Mouse (Mus musculus) frontal cortex, postnatal 10 days (tissue): ENCODE data around the gene Kcnab3.

ENCODE experiments used
- DNase-seq, 2 experiments: peaks; one replicate each; pipeline ENCODE4 v3.0.0; 2022; ENCODE audit warnings: low spot score in 2 of 2, mixed read lengths in 1 of 2

The Kcnab3 gene

DNA sequence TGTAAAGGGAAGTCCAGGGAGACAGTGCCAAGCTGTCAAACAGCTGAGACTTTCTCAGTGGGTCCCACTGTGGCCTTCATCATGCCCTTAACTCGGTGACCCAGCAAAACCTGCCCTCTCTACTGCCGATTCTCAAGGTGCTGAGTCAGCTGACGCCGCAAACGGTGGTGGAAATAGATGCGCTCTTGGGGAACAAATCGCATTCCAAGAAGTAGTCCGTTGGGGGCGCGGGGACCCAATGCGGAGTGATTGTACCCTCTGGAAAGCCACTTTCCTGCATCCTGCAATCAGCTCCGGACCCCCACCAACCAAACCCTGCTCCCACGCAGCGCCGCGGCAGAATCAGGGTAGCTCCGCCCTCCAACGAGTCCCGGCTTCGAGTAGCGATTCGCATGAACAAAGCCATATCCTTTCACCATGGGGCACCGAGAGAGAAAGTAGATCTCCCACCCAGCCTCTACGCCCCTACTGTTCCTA lies 5.9 kb downstream of the Kcnab3 start:
- peak; percentile 81 to 82 for DNase-seq

DNA sequence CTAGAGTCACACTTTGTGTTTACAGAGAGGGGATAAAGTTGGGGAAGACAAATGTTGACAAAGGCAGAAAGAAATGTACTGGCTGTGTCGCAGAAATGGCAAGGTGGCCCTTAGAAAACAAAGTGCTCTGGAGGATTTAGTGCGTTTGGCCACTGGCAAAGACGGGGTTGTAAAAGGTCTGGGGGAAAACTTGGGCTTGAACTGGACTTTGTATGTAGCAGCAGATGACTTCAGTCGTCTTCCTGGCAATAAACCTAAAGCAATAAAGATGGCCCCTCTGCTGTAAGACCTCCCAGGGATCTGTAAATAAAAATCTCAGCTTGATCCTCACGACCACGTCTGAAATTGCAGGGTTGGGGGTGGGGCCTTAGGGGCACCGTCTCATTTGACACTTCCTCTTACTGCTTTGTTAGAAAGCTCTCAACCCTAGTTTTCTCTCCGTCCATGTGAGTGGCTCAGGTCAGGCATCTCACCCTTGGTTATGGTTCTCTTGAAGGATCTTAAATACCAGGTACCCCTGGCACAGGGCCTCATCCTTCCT lies 6.7 kb downstream of the Kcnab3 start:
- no peak for DNase-seq

DNA sequence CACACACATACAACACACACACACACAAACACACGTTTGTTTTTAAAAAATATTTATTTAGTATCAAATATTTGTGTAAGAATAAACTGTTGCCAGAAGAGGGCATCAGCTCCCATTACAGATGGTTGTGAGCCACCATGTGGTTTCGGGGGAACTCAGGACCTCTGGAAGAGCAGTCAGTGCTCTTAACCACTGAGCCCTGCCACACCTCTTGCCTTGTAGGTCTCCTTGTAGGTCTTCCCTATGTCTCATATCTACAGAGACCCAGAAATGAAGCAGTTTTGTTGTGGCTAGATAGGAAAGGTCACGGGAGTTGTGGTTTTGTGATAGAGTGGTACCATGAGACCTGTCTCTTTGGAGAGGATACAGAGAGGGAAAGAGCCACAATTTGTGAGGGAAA lies 7.9 kb downstream of the Kcnab3 start:
- no peak for DNase-seq

DNA sequence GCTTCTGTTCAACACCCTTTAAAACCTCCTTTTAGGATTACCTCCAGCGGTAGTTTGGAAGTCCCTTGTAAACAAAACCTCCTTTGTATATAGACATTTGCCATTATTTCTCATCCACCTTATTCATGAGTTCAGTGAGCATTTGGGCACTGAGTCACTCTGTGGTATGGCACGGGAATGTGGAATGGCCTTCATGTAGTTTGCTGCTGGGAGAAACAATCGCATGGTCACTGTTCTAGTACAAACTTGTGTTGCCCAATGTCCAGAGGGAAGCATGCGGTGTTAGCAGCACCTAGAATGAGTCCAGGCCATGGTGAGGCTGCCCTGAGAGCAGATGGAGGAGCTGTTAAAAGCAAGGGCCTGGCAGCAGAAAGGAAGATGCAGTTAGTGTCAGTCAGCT lies 8.7 kb downstream of the Kcnab3 start:
- DNase-seq = no peak

DNA sequence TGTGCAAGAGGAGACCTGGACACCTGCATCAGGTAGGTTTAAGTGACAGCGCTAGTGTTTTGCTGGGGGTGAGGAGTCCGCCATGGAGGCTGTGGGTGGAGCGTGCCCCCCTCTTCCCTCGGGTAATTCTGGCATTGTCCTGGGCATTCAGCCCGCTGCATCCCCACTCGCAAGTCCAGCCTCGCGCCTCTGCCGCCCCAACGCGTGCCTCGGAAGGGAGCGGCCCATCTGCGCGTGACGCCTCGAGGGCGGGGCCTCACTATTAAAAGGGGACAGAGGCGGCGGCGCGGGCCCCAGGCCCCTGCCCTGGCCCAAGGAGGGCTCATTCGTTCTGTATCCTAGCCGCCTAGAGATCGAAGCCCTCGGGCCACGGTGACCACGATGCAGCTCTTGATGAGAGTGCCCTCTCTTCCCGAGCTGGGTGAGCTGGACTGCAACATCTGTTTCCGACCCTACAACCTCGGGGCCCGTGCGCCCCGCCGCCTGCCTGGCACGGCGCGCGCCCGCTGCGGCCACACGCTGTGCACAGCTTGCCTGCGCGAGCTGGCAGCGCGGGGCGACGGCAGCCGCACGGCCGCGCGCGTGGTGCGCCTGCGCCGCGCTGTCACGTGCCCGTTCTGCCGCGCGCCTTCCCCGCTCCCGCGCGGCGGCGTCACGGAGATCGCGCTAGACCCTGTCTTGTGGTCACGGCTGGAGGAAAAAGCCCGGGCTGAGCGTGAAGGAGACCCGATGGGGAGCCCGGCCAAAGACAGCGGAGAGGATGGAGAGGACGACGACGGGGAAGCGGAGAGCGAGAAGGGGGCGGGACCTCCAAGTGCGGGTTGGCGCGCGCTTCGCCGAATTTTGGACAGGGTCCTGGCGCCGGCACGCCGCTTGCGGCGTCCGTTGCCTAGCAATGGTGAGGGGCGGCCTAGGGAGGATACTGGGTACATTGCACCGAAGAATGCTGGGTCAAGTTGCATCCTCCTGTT lies 14.4 kb downstream of the Kcnab3 start, which contains the start of gene Rnf227:
Gene Rnf227, plus strand, starts transcription at position 301 of the 971 bp plus-strand sequence.
- DNase-seq = peak; percentile 72 to 78

DNA sequence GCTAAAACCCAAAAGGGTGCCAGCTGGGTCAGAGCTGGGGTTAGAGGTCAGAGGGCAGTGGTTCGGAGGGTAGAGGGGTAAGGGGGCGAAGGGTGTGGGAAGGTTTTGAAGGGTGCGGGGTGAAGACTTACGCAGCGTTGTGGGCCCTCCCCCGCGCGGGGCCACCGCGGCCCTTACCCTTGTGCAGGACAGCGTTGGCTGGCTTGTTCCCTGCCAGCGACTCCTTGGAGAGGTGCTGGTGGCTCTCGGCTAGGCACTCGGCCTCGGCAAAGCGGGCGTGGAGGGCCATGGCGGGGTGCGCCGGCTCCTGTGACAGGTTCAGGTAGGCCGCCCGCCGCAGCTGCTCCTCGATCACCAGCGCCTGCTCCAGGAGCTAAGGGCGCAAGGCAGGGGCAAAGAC lies 20.4 kb downstream of the Kcnab3 start:
- no peak for DNase-seq

DNA sequence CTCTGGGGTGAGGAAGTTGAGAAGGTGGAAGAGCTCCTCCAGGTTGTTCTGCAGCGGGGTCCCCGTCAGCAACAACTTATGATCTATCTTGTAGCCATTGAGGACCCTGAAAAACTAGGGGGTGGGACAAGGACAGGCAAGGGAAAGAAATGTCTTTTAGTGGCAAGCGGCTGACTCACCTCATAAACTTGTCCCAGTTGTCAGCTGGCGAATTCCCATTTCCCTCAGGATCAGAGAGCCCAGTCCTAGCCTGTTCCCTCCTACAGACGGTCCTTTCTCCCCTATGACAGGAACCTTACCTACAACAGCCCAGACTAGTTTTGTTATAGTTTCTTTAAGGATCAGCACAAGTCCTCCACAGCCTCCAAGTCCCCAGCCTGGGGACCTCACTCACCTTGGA lies 30.5 kb downstream of the Kcnab3 start:
- DNase-seq = no peak

DNA sequence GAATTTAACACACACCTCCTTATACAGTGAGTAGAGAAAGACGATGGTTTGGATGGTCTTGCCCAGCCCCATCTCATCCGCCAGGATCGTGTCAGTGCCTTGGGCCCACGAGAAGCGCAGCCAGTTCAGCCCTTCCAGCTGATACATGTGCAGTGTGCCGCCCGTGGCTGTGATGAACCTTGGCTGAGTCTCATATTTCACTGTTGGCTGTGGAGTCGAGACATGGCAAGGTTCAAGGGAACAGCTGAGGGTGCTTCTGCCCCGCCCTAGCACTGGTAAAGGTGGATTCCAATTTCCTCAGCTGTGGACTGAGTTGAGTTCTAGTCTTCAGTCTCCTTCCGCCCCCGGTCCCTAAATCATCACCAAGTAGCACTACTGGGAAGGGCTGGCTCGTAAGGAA lies 31.6 kb downstream of the Kcnab3 start:
- no peak for DNase-seq

DNA sequence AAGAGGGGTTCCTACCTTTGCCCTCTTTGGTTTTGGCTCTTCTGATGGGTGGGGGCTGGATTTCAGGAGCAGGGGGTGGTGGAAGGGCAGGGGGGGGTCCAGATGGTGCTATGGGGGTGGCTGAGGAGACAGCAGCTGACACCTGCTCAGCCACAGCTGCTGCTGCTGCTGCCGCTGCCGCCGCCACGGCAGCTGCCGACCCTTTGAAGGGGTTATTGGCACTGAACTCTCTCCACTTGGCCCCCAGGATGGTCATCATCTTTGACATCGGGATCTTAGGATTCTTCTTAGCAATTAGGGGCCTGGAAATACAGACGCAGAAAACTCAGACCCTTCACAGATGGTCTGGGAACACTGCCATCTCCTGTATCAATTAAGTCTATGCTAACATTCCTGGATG lies 36.0 kb downstream of the Kcnab3 start:
- DNase-seq = no peak

DNA sequence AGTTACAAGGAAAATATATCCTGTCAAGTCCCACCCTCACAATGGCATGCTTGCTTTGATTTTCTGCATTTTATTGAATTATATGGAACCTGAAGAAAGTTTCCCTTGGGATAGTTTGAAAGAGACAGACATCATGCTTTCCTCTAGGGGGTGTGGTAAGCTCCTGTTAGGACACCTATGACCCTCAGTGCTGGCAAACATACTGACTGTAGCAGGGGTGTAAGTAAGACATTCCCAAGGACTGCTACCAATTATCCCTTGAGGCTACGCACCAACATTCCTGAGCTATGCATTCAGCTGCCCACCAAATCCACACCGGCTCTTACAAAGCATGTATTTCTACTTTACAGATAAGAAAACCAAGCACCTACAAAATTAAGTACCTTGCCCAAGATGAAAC lies 36.4 kb downstream of the Kcnab3 start:
- DNase-seq = no peak

DNA sequence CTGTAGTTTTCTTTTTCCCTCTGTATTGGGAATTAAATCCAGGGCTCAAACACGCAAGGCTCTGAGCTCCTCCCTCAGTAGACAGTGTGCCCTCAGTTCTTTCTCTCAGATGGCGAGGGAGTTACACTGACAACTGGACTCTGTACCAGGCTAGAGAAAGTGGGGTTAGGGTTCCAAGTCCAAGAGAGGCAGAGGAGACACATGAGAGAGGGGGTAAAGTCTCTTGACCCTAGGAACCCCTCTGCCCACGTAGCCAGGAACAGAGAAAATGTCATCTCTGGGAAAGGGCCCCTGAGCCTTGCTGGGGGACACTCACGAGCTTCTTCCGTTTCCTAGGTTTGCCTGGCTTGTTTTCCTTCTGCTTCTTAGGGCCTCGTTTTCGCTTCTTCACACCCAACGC lies 38.3 kb downstream of the Kcnab3 start:
- DNase-seq = no peak

DNA sequence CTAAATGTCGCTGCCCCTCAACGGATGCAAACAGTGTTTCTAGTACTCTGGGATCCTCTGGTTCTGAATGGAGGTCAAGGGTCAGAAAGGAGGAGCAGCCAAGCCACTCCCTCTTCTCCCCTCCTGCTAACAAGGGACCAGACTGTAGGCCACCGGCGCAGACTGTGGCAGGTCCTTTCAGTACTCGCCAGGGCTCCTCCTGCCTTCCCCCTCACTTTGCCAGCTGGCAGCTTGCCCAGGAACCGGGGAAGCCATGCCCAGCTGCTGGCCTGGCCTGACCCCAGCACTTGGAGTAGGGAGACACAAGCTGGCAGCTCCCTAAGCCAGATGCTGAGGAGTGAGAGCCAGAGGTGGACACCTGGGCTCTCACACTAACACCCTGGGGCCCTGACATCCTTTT lies 38.9 kb downstream of the Kcnab3 start:
- DNase-seq = peak; percentile 92 to 93

DNA sequence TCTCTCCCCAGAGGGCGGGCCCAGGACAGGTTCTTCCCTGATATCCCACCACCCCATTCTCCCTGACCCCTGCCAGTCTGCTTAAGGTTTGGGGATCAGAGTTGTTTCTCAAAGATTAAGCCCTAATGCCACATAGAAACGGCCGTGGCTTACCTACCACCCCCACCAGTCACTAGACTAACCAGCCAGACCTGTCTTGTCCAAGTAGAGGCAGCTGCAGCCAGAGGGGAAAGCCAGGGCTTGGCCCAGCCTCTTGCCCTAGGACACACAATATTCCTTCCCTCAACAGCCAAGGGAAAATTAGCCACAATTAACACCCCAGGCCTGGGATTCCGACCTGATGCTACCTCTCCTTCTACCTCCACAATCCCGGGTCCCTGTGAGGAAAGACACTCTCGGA lies 39.7 kb downstream of the Kcnab3 start:
- DNase-seq = no peak

DNA sequence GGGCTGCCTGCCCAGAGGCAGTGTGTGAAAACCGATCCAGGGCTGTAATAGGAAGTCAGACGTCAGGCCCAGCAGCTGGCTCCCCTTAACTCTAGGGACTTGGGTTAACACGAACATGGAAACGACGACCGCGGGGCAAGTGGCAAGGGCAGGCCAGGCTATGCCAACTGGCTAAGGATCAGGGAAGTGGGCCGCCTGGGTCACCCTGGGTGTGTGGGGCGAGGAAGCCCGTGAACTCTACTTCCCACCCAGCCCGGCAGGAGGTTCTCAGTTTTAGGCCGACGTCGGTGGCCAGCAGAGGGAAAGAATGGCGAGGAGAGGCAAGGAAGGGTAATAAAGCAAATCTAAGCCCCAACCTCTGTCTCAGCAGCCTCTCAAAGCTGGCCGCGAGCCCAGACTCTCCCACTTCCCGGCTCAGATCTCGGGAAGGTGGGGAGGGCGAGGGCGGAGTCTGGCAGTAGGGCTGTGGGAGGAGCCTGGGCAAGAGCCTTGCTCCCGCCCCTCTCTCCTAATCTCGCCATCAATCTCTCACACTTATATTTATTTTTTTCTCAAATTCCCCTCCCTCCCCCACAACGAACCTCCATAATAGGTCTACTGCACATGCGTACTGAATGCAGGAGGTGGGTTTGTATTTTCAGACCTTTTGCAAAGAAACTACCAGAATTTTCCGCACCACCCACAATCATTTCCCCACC lies 40.2 kb downstream of the Kcnab3 start:
- peak; percentile 94 for DNase-seq

DNA sequence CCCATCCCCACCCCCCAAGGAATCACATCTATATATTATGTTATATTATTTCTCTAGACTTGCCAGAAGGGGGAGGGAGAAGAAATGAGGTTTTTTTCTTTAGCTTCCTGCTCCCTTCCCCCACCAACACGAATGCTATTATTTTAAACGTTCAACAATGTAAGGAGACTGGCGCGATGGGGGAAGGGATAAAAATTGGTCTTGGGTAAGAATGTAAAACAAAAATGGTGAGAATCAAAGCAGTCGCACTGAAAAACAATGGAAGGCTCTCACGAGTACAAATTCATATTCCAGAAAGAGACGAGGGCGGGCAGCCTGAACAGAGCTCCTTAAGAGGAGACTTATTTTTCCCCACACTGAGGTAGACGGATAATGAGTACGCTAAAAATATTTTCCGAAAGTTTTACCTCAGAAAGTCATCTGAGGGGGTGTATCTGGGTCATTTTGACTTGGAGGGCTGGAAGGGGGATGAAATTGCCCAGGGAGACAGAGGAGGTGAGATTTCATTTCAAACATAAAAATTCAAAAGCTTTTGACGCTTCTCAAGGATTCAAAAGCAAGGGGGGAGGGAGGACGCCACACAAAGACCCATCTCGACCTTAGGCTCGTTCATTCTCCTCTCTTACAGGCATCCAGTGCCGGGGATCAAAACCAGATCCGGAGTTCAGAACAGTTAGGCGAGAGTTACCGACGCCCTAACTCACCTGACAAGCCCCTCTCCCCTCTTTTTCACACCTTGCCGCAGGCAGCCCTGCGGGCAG lies 41.0 kb downstream of the Kcnab3 start:
- DNase-seq = no peak

DNA sequence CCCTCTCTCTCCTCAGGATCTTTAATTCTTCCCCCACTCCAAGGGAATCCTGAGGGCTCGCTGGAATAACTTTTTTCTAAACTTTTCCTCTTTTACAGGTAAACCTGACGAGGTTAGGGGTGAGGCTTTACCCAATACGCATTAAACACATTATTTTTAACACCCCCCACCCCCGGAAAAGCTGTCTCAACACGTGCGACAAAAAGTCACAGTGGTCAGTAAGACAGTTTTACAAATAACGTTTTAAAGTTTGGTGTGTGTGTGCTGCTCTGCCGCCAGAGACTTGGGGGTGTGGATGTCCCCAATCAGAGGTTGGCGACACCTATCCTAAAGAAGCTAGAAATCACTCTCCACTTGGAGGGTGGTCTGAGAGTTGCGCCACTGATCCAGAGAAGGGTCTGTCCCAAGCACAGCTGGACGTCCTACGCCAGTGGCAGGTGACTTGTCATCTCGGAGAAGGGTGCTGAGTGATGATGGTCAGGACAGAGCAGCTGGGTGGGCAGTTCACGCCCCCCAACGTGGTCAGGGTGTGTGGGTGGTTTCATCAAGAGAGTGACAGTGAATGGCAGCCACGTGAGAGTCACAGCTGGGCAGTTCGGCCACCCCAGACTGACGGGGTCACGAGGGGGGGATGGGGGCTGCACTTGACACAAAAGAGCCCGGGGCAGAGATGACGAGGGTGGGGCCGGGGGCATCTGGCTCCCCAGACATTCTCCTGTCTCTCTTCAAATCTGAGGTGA lies 41.7 kb downstream of the Kcnab3 start:
- DNase-seq = peak; percentile 42 to 66

DNA sequence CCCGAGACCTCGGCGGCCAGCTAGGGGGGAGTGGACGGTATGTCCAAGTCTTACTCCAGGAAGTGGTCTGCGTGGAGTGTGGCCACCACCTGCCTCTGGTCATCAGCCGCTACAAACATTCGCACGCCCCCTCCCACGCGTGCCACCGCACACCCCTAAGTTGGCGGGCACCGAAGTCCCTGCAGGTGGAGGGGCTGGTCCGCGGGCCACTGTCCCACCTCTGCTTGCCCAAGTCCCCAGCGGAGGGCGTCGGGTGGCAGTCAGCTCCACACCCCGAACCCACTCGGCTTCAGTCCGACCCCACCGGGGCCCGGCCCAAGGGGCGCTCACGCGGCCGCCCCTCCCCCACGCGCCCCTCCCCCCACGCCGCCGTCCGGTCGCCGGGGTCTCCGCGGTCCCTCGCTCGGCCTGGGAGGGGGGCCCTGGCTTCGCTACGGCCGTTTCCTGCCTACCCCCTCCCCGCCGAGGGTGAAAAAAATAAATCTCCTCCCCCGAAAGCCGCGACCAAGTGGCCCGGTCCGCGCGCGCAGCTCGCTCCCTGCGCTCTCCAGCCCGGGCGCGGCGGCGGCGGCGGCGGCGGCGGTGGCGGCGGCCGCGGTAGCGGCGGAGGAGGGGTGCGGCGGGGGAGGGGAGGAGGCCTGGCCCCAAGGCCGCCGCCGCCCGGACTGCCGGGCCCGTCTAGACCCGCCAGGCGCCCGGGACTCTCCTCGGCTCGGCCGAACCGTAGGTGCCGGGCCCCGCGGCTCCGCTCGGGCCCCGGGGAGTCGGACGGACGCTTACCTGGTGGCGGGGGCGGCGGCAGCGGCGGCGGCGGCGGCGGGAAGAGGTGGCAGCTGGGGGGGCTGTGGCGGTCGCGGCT lies 42.5 kb downstream of the Kcnab3 start:
- peak; percentile 48 to 69 for DNase-seq

DNA sequence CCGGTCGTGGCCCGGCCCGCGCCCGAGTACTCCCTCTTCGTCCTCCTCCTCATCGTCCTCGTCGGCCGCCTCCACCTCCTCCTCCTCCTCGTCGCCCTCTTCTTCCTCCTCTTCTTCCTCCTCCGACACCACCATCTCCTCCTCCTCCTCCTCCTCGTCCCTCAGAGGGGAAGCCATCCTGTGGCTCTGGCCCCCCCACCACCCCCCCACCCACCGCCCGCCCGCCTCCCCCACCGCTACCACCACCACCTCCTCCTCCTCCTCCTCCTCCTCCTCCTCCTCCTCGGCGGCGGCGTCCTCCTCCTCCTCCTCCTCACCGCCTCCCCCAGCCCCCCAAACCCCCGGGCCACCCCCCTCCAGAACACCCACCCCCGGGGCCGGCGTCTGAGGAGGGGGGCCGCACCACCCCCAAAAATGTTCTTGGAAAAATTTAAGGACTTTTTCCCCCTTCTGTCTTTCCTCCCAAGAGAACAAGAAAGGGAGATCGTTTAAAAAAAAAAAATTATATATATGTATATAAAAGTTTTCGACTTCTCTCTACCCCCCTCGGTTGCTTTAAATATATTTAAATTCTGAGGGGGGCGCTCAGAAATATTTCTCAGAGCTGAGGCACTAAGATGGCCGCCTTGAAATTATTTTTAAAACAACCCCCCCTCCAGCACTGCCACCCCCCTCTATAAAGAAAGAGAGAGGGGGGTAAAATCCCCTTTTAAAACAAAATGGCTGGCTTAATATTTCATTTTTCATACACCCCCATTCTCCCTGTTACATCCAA lies 43.3 kb downstream of the Kcnab3 start, which contains the start of gene Chd3:
Gene Chd3, minus strand, starts transcription at position 192 of the 775 bp plus-strand sequence.
- DNase-seq = no peak
